Mouse (Mus musculus): Measurements from ENCODE around the gene Ick.
"Not testable (repeated sequence)": the region's sequence is repeated elsewhere in the genome, so short reads cannot be mapped to it uniquely, and the experiment has no call there.

Gene Ick

GRCm38 (mm10) chr9:78154211-78154977, 45.4 kb downstream of the Ick start:
- no peak for DNase-seq

DNA sequence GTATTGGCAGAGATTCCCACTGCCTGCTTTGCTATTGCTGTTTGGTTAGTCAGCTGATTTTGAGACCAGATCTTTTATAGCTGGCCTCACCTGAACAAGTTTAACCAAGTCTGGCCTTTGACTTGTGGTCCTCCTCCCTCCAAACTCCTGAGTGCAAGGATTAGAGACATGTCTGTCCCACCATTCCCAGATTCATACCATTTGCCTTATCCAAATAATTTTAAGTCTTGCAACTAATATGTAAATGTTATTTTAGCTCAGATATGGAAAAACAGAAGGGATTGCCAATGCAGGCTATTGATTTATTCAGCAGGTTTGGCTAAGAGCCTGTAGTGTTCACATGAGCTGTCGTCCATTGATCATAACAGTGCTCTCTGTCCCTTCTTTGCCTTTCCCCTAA, 48.2 kb downstream of the Ick start:
- no peak for DNase-seq

DNA sequence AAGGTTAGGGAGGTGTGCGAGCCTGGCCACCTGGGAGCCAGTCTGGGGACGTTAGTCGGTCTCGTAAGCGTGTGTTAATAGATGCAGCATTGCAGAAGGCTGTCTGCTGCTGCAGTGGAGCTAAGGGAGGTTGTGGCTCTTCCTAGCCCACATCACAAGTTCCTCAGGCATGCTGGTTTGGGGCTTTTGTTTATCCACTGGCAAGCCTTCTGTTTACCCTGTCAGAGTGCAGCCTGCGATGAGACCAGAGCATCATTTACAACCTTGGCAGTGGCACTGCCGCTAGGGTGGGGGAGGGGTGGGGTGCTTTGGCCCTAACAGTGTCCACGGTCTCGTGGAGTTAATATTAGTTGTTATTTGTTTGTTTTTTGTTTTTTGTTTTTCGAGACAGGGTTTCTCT, 54.3 kb downstream of the Ick start:
- DNase-seq, result no peak

DNA sequence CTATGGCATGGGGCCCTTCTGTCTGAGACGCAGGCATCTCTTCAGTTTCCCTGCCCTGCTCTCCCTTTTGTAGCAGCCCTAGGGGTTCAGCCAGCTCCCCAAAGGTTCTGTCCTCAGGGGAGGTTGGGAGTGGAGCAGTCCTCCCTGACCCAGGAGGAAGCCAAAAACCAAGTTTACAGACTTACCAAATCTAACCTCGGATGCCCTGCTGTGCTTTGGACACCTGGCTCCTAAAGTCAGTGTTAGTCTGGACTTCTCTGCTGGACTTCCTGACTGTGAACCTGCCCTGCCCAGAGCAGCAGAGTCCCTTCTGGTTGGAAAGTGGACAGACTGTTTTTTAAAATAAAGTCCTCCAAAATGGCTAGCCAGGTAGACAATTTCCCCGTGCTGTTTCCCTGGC, 55.7 kb downstream of the Ick start:
- no peak for DNase-seq

GRCm38 (mm10) chr9:78165454-78165853, 56.5 kb downstream of the Ick start:
- no peak for DNase-seq

- no peak for DNase-seq
Observed at GRCm38 (mm10) chr9:78166694-78167452, 57.9 kb downstream of the Ick start.

DNA sequence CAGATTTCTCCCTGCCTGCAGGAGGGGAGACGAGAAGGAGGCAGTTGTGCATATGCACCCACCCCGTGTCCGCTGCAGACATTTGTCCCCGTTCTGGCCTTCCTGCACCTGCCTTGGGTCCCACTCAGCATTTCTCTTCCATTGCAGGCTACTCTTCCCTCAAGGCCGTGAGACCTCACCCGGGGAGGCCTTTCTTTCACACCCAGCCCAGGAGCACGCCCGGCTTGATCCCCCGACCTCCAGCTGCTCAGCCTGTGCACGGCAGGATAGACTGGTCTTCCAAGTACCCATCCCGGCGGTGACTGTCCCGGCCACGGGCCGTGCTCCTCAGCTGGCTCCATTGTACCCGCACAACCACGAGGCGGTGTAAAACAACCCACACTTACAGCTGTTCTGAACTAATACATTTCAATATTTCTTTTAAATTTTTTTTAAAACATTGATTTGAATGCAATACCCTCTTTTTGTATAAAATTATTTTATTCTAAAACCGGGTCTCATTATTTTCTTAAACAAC, 58.5 kb downstream of the Ick start:
- DNase-seq, result no peak

DNA sequence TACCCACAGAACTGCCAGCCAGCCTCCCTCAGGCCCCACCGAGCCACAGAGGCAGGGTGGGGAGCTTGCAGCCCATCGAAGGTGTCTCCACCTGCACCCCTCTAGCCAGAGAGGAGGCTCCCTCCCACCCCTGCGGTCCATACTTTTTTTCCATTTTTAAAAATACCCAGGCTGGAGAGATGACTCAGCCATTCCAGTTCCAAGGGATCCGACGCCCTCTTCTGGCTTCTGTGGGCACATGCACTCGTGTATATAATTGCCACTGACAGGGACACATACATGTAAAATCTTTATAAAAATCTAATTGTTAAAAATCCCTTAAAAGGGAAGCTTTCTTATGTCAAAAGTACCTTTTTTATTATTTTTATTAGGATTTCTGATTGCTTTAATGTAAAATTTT, 59.9 kb downstream of the Ick start:
- DNase-seq, result no peak

DNA sequence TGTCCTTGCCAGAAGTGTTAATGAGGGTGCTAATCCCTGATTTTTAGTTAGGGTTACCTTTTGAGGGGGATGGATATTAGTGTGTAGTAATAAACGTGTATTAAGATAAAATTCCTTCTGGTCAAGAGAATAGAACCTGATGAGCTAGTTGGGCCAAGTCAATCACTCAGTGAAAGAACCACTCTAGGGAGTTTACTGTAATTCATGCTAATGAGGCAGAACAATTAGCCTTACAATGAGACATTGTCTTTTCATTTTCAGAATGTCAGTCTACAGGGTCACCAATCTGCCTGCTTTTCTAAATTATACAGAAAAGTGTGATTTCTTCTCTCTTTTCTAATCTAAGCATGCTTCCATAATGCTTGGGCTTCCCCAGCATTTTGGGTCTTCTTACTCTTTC, 65.0 kb downstream of the Ick start:
- DNase-seq, result no peak

DNA sequence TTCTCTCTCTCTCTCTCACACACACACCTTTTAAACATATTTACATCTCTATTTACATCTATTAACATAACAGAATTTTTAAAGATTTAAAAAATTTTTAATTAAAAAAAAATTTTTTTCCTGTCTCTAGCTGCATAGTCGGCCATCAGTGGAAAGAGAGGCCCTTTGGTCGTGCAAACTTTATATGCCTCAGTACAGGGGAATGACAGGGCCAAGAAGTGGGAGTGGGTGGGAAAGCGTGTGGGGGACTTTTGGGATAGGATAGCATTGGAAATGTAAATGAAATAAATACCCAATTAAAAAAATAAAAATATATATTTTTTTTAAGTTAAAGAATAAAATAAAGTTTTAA, 65.9 kb downstream of the Ick start:
- not testable (repeated sequence) for DNase-seq

GRCm38 (mm10) chr9:78175277-78176200, 66.5 kb downstream of the Ick start:
- DNase-seq, result peak; percentile 98

GRCm38 (mm10) chr9:78176201-78176727, 67.3 kb downstream of the Ick start:
- DNase-seq, result peak; percentile 42

- DNase-seq, result peak; percentile 15
Observed at GRCm38 (mm10) chr9:78176831-78177230, 67.8 kb downstream of the Ick start.

GRCm38 (mm10) chr9:78178197-78178596, 69.2 kb downstream of the Ick start:
- no peak for DNase-seq

DNA sequence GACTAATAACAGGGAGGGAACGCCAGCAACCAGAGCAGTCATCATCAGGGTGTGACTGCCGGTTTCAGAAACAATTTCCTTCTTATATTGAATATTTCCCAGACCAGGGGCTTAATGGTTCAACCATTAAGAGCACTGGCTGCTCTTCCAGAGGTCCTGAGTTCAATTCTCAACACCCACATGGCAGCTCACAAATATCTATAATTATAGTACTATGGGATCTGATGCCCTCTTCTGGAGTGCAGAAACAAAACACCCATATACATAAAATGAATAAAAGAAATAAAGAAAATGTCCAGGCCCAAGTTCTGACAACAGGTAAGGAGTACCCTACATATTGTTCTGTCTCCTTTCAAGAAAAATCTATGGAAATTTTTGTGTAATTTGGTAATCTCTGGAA, 70.1 kb downstream of the Ick start:
- no peak for DNase-seq

- DNase-seq, result not testable (repeated sequence)
Observed at GRCm38 (mm10) chr9:78182474-78182873, 73.5 kb downstream of the Ick start, which contains the start of gene Gsta4. Gsta4 (plus strand) TSS chr9:78182774.

- no peak for DNase-seq
Observed at GRCm38 (mm10) chr9:78185686-78186085, 76.7 kb downstream of the Ick start.

- DNase-seq, result no peak
Observed at GRCm38 (mm10) chr9:78188910-78189309, 79.9 kb downstream of the Ick start.

GRCm38 (mm10) chr9:78190651-78191634, 82.0 kb downstream of the Ick start:
- DNase-seq, result no peak

GRCm38 (mm10) chr9:78191736-78192135, 82.7 kb downstream of the Ick start:
- DNase-seq, result peak; percentile 13

GRCm38 (mm10) chr9:78193902-78194597, 85.1 kb downstream of the Ick start:
- peak; percentile 19 for DNase-seq
